10 mouse cellular contexts compared by ENCODE assay signal in the genomic region with DNA sequence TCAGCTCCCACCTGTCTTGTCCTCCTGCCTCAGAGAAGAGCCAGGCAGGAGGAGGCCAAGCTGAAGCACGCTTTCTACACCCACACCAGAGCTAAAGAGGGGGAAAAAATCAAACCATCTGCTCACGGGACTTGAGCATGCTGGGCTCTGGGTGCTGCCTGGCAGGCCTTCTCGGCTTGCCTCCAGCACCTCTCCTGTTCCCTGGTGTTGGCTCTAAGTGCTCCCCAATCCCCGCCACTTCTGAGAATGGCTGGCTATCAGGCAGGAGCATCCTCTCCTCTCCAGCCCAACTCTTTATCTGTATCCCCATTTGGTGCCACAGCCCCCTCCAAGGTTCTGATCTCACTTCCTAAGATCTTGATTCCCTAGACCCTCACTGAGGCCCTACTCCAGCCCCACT. TPM values are rescaled to one million over a fixed set of nuclear protein-coding genes. Genes with fewer than 3 reads are reported as not detected.
A peak's percentile ranks its signal among the peaks of the same experiment; 100 is the strongest.
DNase-seq lines count a peak whose midpoint lies in the region; ATAC-seq and TF ChIP-seq lines count a peak whose summit lies in the region.
"Had no signal": no experiment of that assay in that cellular context is flagged by ENCODE, and none has a peak within 500 bp of the region (broad histone marks: within the 10 kb centered on the region; RNA-seq: fewer than 3 reads in every experiment).

No protein-coding gene starts in this region.

- peak; percentile 60 for ATAC-seq in liver, embryonic 11.5 days (replicated peaks; ENCODE audit: low FRiP score)
- ATAC-seq: lung, postnatal 0 days had no signal

- peaks cover 82% of the 10 kb centered on the region for H3K4me1 ChIP-seq in liver, embryonic 11.5 days (replicated peaks; ENCODE audit: control insufficient read depth, insufficient read depth, low read length)
- no peaks in the 10 kb centered on the region for H3K4me1 ChIP-seq in thymus, adult 2 months (replicated peaks; ENCODE audit: control insufficient read depth, insufficient read depth, low read length)

- TF ChIP-seq POLR2A in thymus, adult 2 months (IDR thresholded peaks at IDR 0.05; ENCODE audit: control insufficient read depth, extremely low read depth, insufficient read depth, low read length, poor library complexity), result no peak

- H3K4me3 ChIP-seq in liver, embryonic 11.5 days (ENCODE audit: low read depth, low read length), result peak overlapping the region; percentile 24; the same call in 1 of the 2 replicates
- H3K4me3 ChIP-seq in thymus, adult 2 months (ENCODE audit: control insufficient read depth, insufficient read depth, low read length), result no peak overlapping the region

- no peaks in the 10 kb centered on the region for H3K27me3 ChIP-seq in liver, embryonic 11.5 days (replicated peaks; ENCODE audit: control insufficient read depth, insufficient read depth, low read length)
- H3K27me3 ChIP-seq in thymus, adult 2 months (ENCODE audit: control insufficient read depth, insufficient read depth, low read length), result no peaks in the 10 kb centered on the region

- H3K9ac ChIP-seq in liver, embryonic 11.5 days (ENCODE audit: low read depth, low read length), result peak overlapping the region; percentile 61

- peak overlapping the region; percentile 52 for H3K4me2 ChIP-seq in liver, embryonic 11.5 days

- peaks cover 8% of the 10 kb centered on the region; the same call in 1 of the 2 replicates for H3K36me3 ChIP-seq in liver, embryonic 11.5 days (ENCODE audit: control insufficient read depth, insufficient read depth, low read length)
- H3K36me3 ChIP-seq in thymus, adult 2 months (ENCODE audit: control insufficient read depth, insufficient read depth, low read length), result no peaks in the 10 kb centered on the region

- DNase-seq in cerebellum, adult 11-12 months, result peak; percentile 76
- no peak for DNase-seq in cerebellum, postnatal 4 days (ENCODE audit: low spot score in 2 of 2)
- peak; percentile 94 for DNase-seq in brain, adult 2 months (ENCODE audit: low read depth, low spot score)
- DNase-seq in layer of hippocampus, adult 18-20 months (ENCODE audit: low spot score in 2 of 2), result peak; percentile 75 to 82
- DNase-seq in liver, embryonic 11.5 days (ENCODE audit: low spot score), result no peak
- no peak for DNase-seq in thymus, adult 2 months
- no peak for DNase-seq in spleen, postnatal 36 days (ENCODE audit: low spot score in 2 of 2)
- DNase-seq in spleen, postnatal 14 days (ENCODE audit: low spot score in 2 of 2), result no peak

- peak overlapping the region; percentile 76 for H3K27ac ChIP-seq in liver, embryonic 11.5 days (ENCODE audit: low read depth, low read length)
- H3K27ac ChIP-seq in thymus, adult 2 months (ENCODE audit: control insufficient read depth, insufficient read depth, low read length), result no peak overlapping the region
- H3K27ac ChIP-seq: kidney, postnatal 0 days had no signal

- TF ChIP-seq CTCF in thymus, adult 2 months (IDR thresholded peaks at IDR 0.05; ENCODE audit: borderline replicate concordance, control insufficient read depth, extremely low read depth, insufficient read depth, low read length, poor library complexity), result no peak

- no peaks in the 10 kb centered on the region for H3K9me3 ChIP-seq in liver, embryonic 11.5 days (ENCODE audit: control insufficient read depth, low read length)

- 63% methylated on average over 4 of the region's 4 CpGs for WGBS in liver, embryonic 11.5 days
- WGBS in thymus, adult 2 months, result 92% methylated on average over 4 of the region's 4 CpGs

RNA-seq across cellular contexts. Expression of a gene that starts 6.1 kb away (rescaled TPM):
- 10 to 100 TPM; 54.2 to 57.6 TPM for total RNA-seq in layer of hippocampus, adult 18-20 months (2021)
- 13.3 and 14.5 TPM in 2 replicates for polyA plus RNA-seq in liver, embryonic 11.5 days (2014; fragmentation: Nextera tagmentation; extraction: Ambion mirVana)
- polyA plus RNA-seq in thymus, adult 2 months (2012; rRNA removed), result 14.5 and 16.8 TPM in 2 replicates

RNA-seq across cellular contexts. Expression of a gene that starts 10.1 kb away (rescaled TPM):
- 1 to 10 TPM; 7.5 to 9.9 TPM for total RNA-seq in layer of hippocampus, adult 18-20 months (2021)
- 2.3 and 2.7 TPM in 2 replicates for polyA plus RNA-seq in liver, embryonic 11.5 days (2014; fragmentation: Nextera tagmentation; extraction: Ambion mirVana)
- polyA plus RNA-seq in thymus, adult 2 months (2012; rRNA removed), result 0.71 and 1.5 TPM in 2 replicates

RNA-seq across cellular contexts. Expression of a gene that starts 21.4 kb away (rescaled TPM):
- total RNA-seq in layer of hippocampus, adult 18-20 months (2021), result 1 to 10 TPM; 7.3 to 8.5 TPM
- 16.6 and 17.2 TPM in 2 replicates for polyA plus RNA-seq in liver, embryonic 11.5 days (2014; fragmentation: Nextera tagmentation; extraction: Ambion mirVana)
- 17.6 and 20.0 TPM in 2 replicates for polyA plus RNA-seq in thymus, adult 2 months (2012; rRNA removed)

RNA-seq across cellular contexts. Expression of a gene that starts 29.8 kb away (rescaled TPM):
- total RNA-seq in layer of hippocampus, adult 18-20 months (2021), result 1,000 to 10,000 TPM; 1,141 to 1,201 TPM
- 476 and 499 TPM in 2 replicates for polyA plus RNA-seq in liver, embryonic 11.5 days (2014; fragmentation: Nextera tagmentation; extraction: Ambion mirVana)
- 977 and 1,122 TPM in 2 replicates for polyA plus RNA-seq in thymus, adult 2 months (2012; rRNA removed)

RNA-seq across cellular contexts. Expression of a gene that starts 35.7 kb away (rescaled TPM):
- total RNA-seq in layer of hippocampus, adult 18-20 months (2021), result 10 to 100 TPM; 31.0 to 31.7 TPM
- 30.5 and 35.2 TPM in 2 replicates for polyA plus RNA-seq in liver, embryonic 11.5 days (2014; fragmentation: Nextera tagmentation; extraction: Ambion mirVana)
- polyA plus RNA-seq in thymus, adult 2 months (2012; rRNA removed), result 48.2 and 57.6 TPM in 2 replicates

Comparison
In these comparisons a context has a peak if more than half of its experiments do, and no peak if none do; other contexts are left out.
1. DNase-seq: peak in cerebellum, adult 11-12 months (single experiment), brain, adult 2 months (single experiment) and layer of hippocampus, adult 18-20 months (2 of 2); none in cerebellum, postnatal 4 days (0 of 2), liver, embryonic 11.5 days (single experiment), thymus, adult 2 months (single experiment), spleen, postnatal 36 days (0 of 2) and spleen, postnatal 14 days (0 of 2).